Mouse (Mus musculus) brain, embryonic 14.5 days (tissue): ENCODE measurements around the gene Kcnma1.

Source experiments
- CTCF ChIP-seq: fragments of 200-500 bp; IDR thresholded peaks from 2 replicates; pipeline ENCODE4 v1.5.1; 2012; ENCODE audit warnings: inconsistent platforms, mild to moderate bottlenecking, moderate library complexity, borderline replicate concordance; ENCODE audit not compliant: insufficient read depth, insufficient read length; ENCODE audit errors: extremely low read depth
- POLR2A ChIP-seq: fragments of 200-500 bp; IDR thresholded peaks from 2 replicates; pipeline ENCODE4 v1.6.1; 2012; ENCODE audit warnings: mild to moderate bottlenecking, inconsistent platforms, borderline replicate concordance; ENCODE audit not compliant: poor library complexity, insufficient read depth, insufficient read length, severe bottlenecking; ENCODE audit errors: extremely low read depth

- TF ChIP-seq POLR2A, result no peak
- no peak for TF ChIP-seq CTCF
Measured at GRCm38 (mm10) chr14:23771794-23772193, 242.5 kb downstream of the Kcnma1 start.
